Mouse (Mus musculus) ES-E14 (cell line): ENCODE measurements around the gene Kif20b.

Experiments
- CHD2 ChIP-seq: IDR thresholded peaks from 2 replicates; pipeline ENCODE4 v1.6.1; 2014; ENCODE audit warnings: mild to moderate bottlenecking, low read depth, low read length, inconsistent platforms
- MAFK ChIP-seq: IDR thresholded peaks from 2 replicates; pipeline ENCODE4 v1.6.1; 2014; ENCODE audit warnings: mild to moderate bottlenecking, low read depth, low read length, inconsistent platforms; ENCODE audit not compliant: insufficient read depth
- ZC3H11A ChIP-seq: IDR thresholded peaks from 2 replicates; pipeline ENCODE4 v1.6.1; 2012; ENCODE audit warnings: low read depth, mild to moderate bottlenecking, inconsistent platforms, low read length, borderline replicate concordance
- ZNF384 ChIP-seq: IDR thresholded peaks from 2 replicates; pipeline ENCODE4 v1.6.1; 2012; ENCODE audit warnings: low read depth, low read length, inconsistent platforms

GRCm38 (mm10) chr19:34891590-34891989, 30.6 kb upstream of the Kif20b start:
- no peak for TF ChIP-seq ZC3H11A
- no peak for TF ChIP-seq MAFK
- TF ChIP-seq ZNF384: no peak
- no peak for TF ChIP-seq CHD2
